ENCODE assay signal across 12 mouse cellular contexts in genomic region chr7:75830251-75831060, GRCm38 (mm10). TPM values are rescaled to one million over a fixed set of nuclear protein-coding genes. Genes with fewer than 3 reads are reported as not detected.
DNase-seq lines count a peak whose midpoint lies in the region; ATAC-seq and TF ChIP-seq lines count a peak whose summit lies in the region.
"Had no signal": no experiment of that assay in that cellular context is flagged by ENCODE, and none has a peak within 500 bp of the region (broad histone marks: within the 10 kb centered on the region; RNA-seq: fewer than 3 reads in every experiment).

No protein-coding gene starts in this region.

- no peak overlapping the region for H3K9ac ChIP-seq in kidney, embryonic 15.5 days
- H3K9ac ChIP-seq in CH12.LX (ENCODE audit: insufficient read depth, low read depth): no peak overlapping the region
- H3K9ac ChIP-seq in liver, postnatal 0 days (replicated peaks): no peak overlapping the region; the same call in 1 of the 2 replicates
- H3K9ac ChIP-seq: embryonic facial prominence, embryonic 12.5 days; limb, embryonic 13.5 days had no signal

- dilution Hi-C loops in CH12.LX (cut with MboI; ENCODE audit: extremely low pct_ligation_motif_present, extremely low pct_unique_long_range_greater_than_20kb, low sequenced_read_pairs): no loop called here

- no peak overlapping the region for H3K4me2 ChIP-seq in kidney, embryonic 15.5 days
- no peak overlapping the region for H3K4me2 ChIP-seq in CH12.LX (ENCODE audit: insufficient read depth, low read depth, poor library complexity, severe bottlenecking)
- H3K4me2 ChIP-seq in liver, postnatal 0 days (ENCODE audit: low read depth, low read length): peak overlapping the region; percentile 31
- H3K4me2 ChIP-seq: embryonic facial prominence, embryonic 12.5 days; limb, embryonic 13.5 days had no signal

- H3K4me3 ChIP-seq in kidney, embryonic 15.5 days (replicated peaks): no peak overlapping the region
- no peak overlapping the region for H3K4me3 ChIP-seq in CH12.LX (replicated peaks in 1 of 3; ENCODE audit: low read depth in 2 of 3, low read length in 2 of 3, poor library complexity in 1 of 3)
- H3K4me3 ChIP-seq in liver, postnatal 0 days (ENCODE audit: low read depth, low read length): no peak overlapping the region
- H3K4me3 ChIP-seq: embryonic facial prominence, embryonic 12.5 days; limb, embryonic 13.5 days had no signal

- no peaks in the 10 kb centered on the region for H3K36me3 ChIP-seq in kidney, embryonic 15.5 days
- no peaks in the 10 kb centered on the region for H3K36me3 ChIP-seq in CH12.LX (replicated peaks in 1 of 2; ENCODE audit: control insufficient read depth in 1 of 2, insufficient read depth in 1 of 2, low read length in 1 of 2)
- no peaks in the 10 kb centered on the region for H3K36me3 ChIP-seq in liver, postnatal 0 days (replicated peaks; ENCODE audit: insufficient read depth, low read length)
- H3K36me3 ChIP-seq: embryonic facial prominence, embryonic 12.5 days; limb, embryonic 13.5 days had no signal

- H3K9me3 ChIP-seq in kidney, embryonic 15.5 days (replicated peaks): no peaks in the 10 kb centered on the region
- no peaks in the 10 kb centered on the region for H3K9me3 ChIP-seq in CH12.LX (replicated peaks; ENCODE audit: low read length)
- H3K9me3 ChIP-seq in liver, postnatal 0 days (ENCODE audit: low read length): no peaks in the 10 kb centered on the region
- H3K9me3 ChIP-seq: embryonic facial prominence, embryonic 12.5 days; limb, embryonic 13.5 days had no signal

- peak; percentile 28 for TF ChIP-seq RAD21 in CH12.LX (IDR thresholded peaks at IDR 0.05; ENCODE audit: low read depth, low read length)

- no peaks in the 10 kb centered on the region; the same call in 1 of the 2 replicates for H3K79me2 ChIP-seq in CH12.LX (replicated peaks; ENCODE audit: control insufficient read depth, extremely low read depth, insufficient read depth, poor library complexity, severe bottlenecking)

- TF ChIP-seq CTCF in CH12.LX (conservative IDR thresholded peaks at IDR 0.05 in 1 of 2, IDR thresholded peaks at IDR 0.05 in 1 of 2; ENCODE audit: low read depth in 2 of 2, low read length in 2 of 2): peak in 1 of 2 experiments; percentile 81; a peak in 2 of 4 replicates
- TF ChIP-seq CTCF in liver, postnatal 0 days (IDR thresholded peaks at IDR 0.05; ENCODE audit: low read depth): peak; percentile 54

- no peak for TF ChIP-seq POLR2A in CH12.LX (IDR thresholded peaks at IDR 0.05; ENCODE audit: low read depth, low read length)

- 73% methylated on average over 6 of the region's 6 CpGs for whole genome bisulfite sequencing in kidney, embryonic 15.5 days
- WGBS in liver, postnatal 0 days (ENCODE audit: insufficient replicate concordance): 47% methylated on average over 6 of the region's 6 CpGs

- H3K27me3 ChIP-seq in kidney, embryonic 15.5 days: no peaks in the 10 kb centered on the region
- no peaks in the 10 kb centered on the region for H3K27me3 ChIP-seq in CH12.LX (replicated peaks)
- H3K27me3 ChIP-seq in liver, postnatal 0 days (ENCODE audit: insufficient read depth, low read length): no peaks in the 10 kb centered on the region
- H3K27me3 ChIP-seq: embryonic facial prominence, embryonic 12.5 days; limb, embryonic 13.5 days had no signal

- TF ChIP-seq EP300 in CH12.LX (IDR thresholded peaks at IDR 0.05; ENCODE audit: low read length): no peak
- TF ChIP-seq EP300 in liver, postnatal 0 days (IDR thresholded peaks at IDR 0.05; ENCODE audit: low read depth): peak; percentile 100

- no peaks in the 10 kb centered on the region for H3K4me1 ChIP-seq in kidney, embryonic 15.5 days
- H3K4me1 ChIP-seq in CH12.LX (ENCODE audit: control insufficient read depth in 1 of 2, insufficient read depth in 2 of 2): peaks cover 2 to 23% of the 10 kb centered on the region in 2 experiments
- peaks cover 37% of the 10 kb centered on the region for H3K4me1 ChIP-seq in liver, postnatal 0 days (ENCODE audit: insufficient read depth)
- H3K4me1 ChIP-seq: embryonic facial prominence, embryonic 12.5 days; limb, embryonic 13.5 days had no signal

- ATAC-seq in kidney, embryonic 15.5 days (replicated peaks; ENCODE audit: low FRiP score): peak; percentile 69; the same call in 1 of the 2 replicates
- peak; percentile 96 for ATAC-seq in liver, postnatal 0 days

- in situ Hi-C loops in CH12.LX (cut with MboI; ENCODE audit: low pct_ligation_motif_present, low pct_unique_long_range_greater_than_20kb, low sequenced_read_pairs): loop anchor here (5.0 kb wide), 1 partner anchor 88 kb away; no protein-coding TSS in a partner anchor

- H3K27ac ChIP-seq in kidney, embryonic 15.5 days: no peak overlapping the region
- no peak overlapping the region for H3K27ac ChIP-seq in CH12.LX (ENCODE audit: insufficient read depth, low read depth)
- H3K27ac ChIP-seq in liver, postnatal 0 days (ENCODE audit: low read depth): peak overlapping the region; percentile 66
- H3K27ac ChIP-seq: embryonic facial prominence, embryonic 12.5 days; limb, embryonic 13.5 days had no signal

- no peak for DNase-seq in kidney, postnatal 25 days
- peak; percentile 46 for DNase-seq in CH12.LX (ENCODE audit: extremely low read depth)
- peak; percentile 53 for DNase-seq in c-Kit-positive CD71-negative TER-119-negative erythroid progenitor cells, embryonic 14.5 days (ENCODE audit: low read depth)
- DNase-seq in liver, postnatal 0 days: no peak
- DNase-seq in cerebellum, adult 8-10 months: no peak
- no peak for DNase-seq in layer of hippocampus, adult 11-12 months (ENCODE audit: low spot score)
- no peak for DNase-seq in ovary, postnatal 36 days (ENCODE audit: low spot score)
- DNase-seq: kidney, adult 9 months; midbrain, embryonic 14.5 days had no signal

TF ChIP-seq in CH12.LX, 34 proteins besides CTCF, POLR2A, EP300 and RAD21:
- TF ChIP-seq IRF4 (IDR thresholded peaks at IDR 0.05; ENCODE audit: low read depth, low read length): no peak
- no peak for TF ChIP-seq CHD1 (IDR thresholded peaks at IDR 0.05; ENCODE audit: low read depth, low read length)
- TF ChIP-seq MXI1 (IDR thresholded peaks at IDR 0.05; ENCODE audit: low read depth, low read length): no peak
- peak; percentile 62 for TF ChIP-seq SMC3 (IDR thresholded peaks at IDR 0.05; ENCODE audit: low read depth, low read length)
- TF ChIP-seq ZNF384 (IDR thresholded peaks at IDR 0.05; ENCODE audit: low read depth, low read length): no peak
- no peak for TF ChIP-seq ETS1 (conservative IDR thresholded peaks at IDR 0.05; ENCODE audit: low read depth, low read length)
- peak; percentile 56; the same call in 1 of the 2 replicates for TF ChIP-seq MYC (IDR thresholded peaks at IDR 0.05; ENCODE audit: low read depth, low read length)
- no peak for TF ChIP-seq ELF1 (IDR thresholded peaks at IDR 0.05; ENCODE audit: low read depth, low read length)
- no peak for TF ChIP-seq MAZ (IDR thresholded peaks at IDR 0.05; ENCODE audit: low read depth, low read length)
TF ChIP-seq in CH12.LX: peak in this region for 2.

RNA-seq across cellular contexts. Expression of gene Klhl25, which starts 17.7 kb away (rescaled TPM):
- 15.4 and 16.9 TPM in 2 replicates for polyA plus RNA-seq in kidney, embryonic 15.5 days (2015; fragmentation: Nextera tagmentation; extraction: Ambion mirVana)
- total RNA-seq in CH12.LX (2012; rRNA removed) (13.9 and 14.2 TPM in 2 replicates), CH12.LX (2014; rRNA removed) (10.4 and 12.9 TPM in 2 replicates)
- polyA plus RNA-seq in CH12.LX (2012; ENCODE audit: insufficient read length, low read depth): 11.0 and 11.2 TPM in 2 replicates
- polyA plus RNA-seq in liver, postnatal 0 days (2015; fragmentation: Nextera tagmentation; extraction: Ambion mirVana): 13.0 and 13.5 TPM in 2 replicates

Comparison
In these comparisons a context has a peak if more than half of its experiments do, and no peak if none do; other contexts are left out.
1. DNase-seq: peak in CH12.LX (single experiment) and c-Kit-positive CD71-negative TER-119-negative erythroid progenitor cells, embryonic 14.5 days (single experiment); none in kidney, postnatal 25 days (0 of 2), liver, postnatal 0 days (single experiment), cerebellum, adult 8-10 months (single experiment), layer of hippocampus, adult 11-12 months (single experiment) and ovary, postnatal 36 days (single experiment).